7 mouse cellular contexts compared by ENCODE assay signal in the genomic region with DNA sequence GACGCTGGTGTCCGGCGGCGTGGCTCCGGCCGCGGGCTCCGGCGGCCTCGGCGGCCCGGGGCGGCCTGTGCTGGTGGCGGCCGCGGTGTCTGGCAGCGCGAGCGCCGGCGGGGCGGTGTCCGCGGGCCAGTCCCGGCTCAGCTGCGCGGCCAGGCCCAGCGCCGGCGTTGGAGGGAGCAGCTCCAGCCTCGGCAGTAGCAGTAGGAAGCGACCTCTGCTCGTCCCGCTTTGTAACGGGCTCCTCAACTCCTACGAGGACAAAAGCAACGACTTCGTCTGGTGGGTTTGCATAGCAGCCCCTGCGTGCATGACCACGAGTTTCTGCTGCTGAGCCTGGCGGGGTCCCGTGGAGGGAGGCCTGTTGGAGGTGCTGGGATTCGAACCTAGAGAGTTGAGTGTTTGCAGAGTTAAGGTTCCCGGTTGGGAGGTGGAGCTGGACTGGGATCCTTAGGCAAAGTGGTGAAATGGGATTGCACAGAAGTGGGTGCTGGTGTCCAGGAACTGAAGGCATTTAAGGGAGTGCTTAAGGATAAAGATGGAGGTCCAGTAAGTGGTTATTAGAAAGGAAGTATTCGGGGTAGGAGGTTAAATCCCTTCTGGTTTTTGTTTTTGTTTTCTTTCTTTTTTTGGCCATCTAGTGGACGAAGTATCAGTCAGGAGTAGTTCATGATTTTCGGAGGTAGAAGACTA. TPM values are rescaled to one million over a fixed set of nuclear protein-coding genes. Genes with fewer than 3 reads are reported as not detected.
A peak's percentile ranks its signal among the peaks of the same experiment; 100 is the strongest.
DNase-seq lines count a peak whose midpoint lies in the region; ATAC-seq lines count a peak whose summit lies in the region.
"Not testable (repeated sequence)": the region's sequence is repeated elsewhere in the genome, so short reads cannot be mapped to it uniquely, and the experiment has no call there.

No protein-coding gene starts in this region.

- under 1% methylated on average over 28 of the region's 47 CpGs for WGBS in intestine, embryonic 14.5 days
- WGBS in limb, embryonic 12.5 days = under 1% methylated on average over 30 of the region's 47 CpGs
- WGBS in midbrain, embryonic 11.5 days = under 1% methylated on average over 27 of the region's 47 CpGs

- not testable (repeated sequence) for H3K27me3 ChIP-seq in intestine, embryonic 14.5 days (replicated peaks; ENCODE audit: control insufficient read depth, insufficient read depth, low read length); limb, embryonic 12.5 days; midbrain, embryonic 11.5 days (ENCODE audit: control insufficient read depth, insufficient read depth, low read length)

- H3K4me1 ChIP-seq in intestine, embryonic 14.5 days (replicated peaks; ENCODE audit: control insufficient read depth, insufficient read depth, low read length) = peaks cover 12% of the 10 kb centered on the region; the same call in 1 of the 2 replicates
- H3K4me1 ChIP-seq in limb, embryonic 12.5 days (replicated peaks) = peaks cover 16% of the 10 kb centered on the region
- H3K4me1 ChIP-seq in midbrain, embryonic 11.5 days (ENCODE audit: control insufficient read depth, insufficient read depth, low read length) = not testable (repeated sequence)

- H3K9me3 ChIP-seq in intestine, embryonic 14.5 days (ENCODE audit: control insufficient read depth, low read length); limb, embryonic 12.5 days; midbrain, embryonic 11.5 days (ENCODE audit: control insufficient read depth, low read length): not testable (repeated sequence)

- peak overlapping the region; percentile 68 for H3K9ac ChIP-seq in intestine, embryonic 14.5 days (ENCODE audit: low read length)
- peak overlapping the region; percentile 86 for H3K9ac ChIP-seq in limb, embryonic 12.5 days (replicated peaks)
- H3K9ac ChIP-seq in midbrain, embryonic 11.5 days (ENCODE audit: low read length) = peak overlapping the region; percentile 61

- H3K36me3 ChIP-seq in intestine, embryonic 14.5 days (ENCODE audit: control insufficient read depth, insufficient read depth, low read length); limb, embryonic 12.5 days; midbrain, embryonic 11.5 days (ENCODE audit: control insufficient read depth, insufficient read depth, low read length): not testable (repeated sequence)

- H3K4me3 ChIP-seq in intestine, embryonic 14.5 days (ENCODE audit: low read depth, low read length) = peak overlapping the region; percentile 58
- peak overlapping the region; percentile 71 for H3K4me3 ChIP-seq in limb, embryonic 12.5 days (replicated peaks)
- H3K4me3 ChIP-seq in midbrain, embryonic 11.5 days (ENCODE audit: low read depth, low read length) = peak overlapping the region; percentile 43

- not testable (repeated sequence) for H3K27ac ChIP-seq in intestine, embryonic 14.5 days (ENCODE audit: low read depth); midbrain, embryonic 11.5 days (ENCODE audit: low read depth, low read length)
- H3K27ac ChIP-seq in limb, embryonic 12.5 days = peak overlapping the region; percentile 92

- peak; percentile 22 for ATAC-seq in activated CD4-positive, CD25-positive, alpha-beta regulatory T cell, adult 4 months
- ATAC-seq in granulocyte monocyte progenitor cell, adult 5-6 weeks (replicated peaks; ENCODE audit: poor library complexity, severe bottlenecking) = peak; percentile 17
- peak; percentile 71 for ATAC-seq in intestine, embryonic 14.5 days (replicated peaks; ENCODE audit: low FRiP score, low TSS enrichment, low read depth)
- peak; percentile 49 for ATAC-seq in limb, embryonic 12.5 days (ENCODE audit: insufficient number of reproducible peaks, insufficient read depth, low FRiP score, low TSS enrichment, low read depth)
- ATAC-seq in midbrain, embryonic 11.5 days (ENCODE audit: low FRiP score) = peak; percentile 72

- DNase-seq in embryo, embryonic 10 days (ENCODE audit: low spot score) = peak; percentile 31
- DNase-seq in intestine, embryonic 14.5 days (ENCODE audit: low spot score) = peak; percentile 78
- peak; percentile 94 for DNase-seq in midbrain, embryonic 11.5 days (ENCODE audit: low spot score, missing footprints)
- peak; percentile 26 to 27 for DNase-seq in spleen, adult 18-20 months

- H3K4me2 ChIP-seq in intestine, embryonic 14.5 days (ENCODE audit: low read length) = peak overlapping the region; percentile 66
- peak overlapping the region; percentile 66 for H3K4me2 ChIP-seq in limb, embryonic 12.5 days
- H3K4me2 ChIP-seq in midbrain, embryonic 11.5 days = peak overlapping the region; percentile 56

RNA-seq across cellular contexts. Expression of a gene that starts 0.6 kb away (rescaled TPM):
- 10 to 100 TPM; 15.6 to 19.7 TPM for polyA plus RNA-seq in activated CD4-positive, CD25-positive, alpha-beta regulatory T cell, adult 4 months (2017; shearing (Covaris generic))
- 81.8 and 118 TPM in 2 replicates for total RNA-seq in granulocyte monocyte progenitor cell, adult 5-6 weeks (2014; fragmentation: Nextera tagmentation)
- total RNA-seq in granulocyte monocyte progenitor cell, adult 5-6 weeks (2017) = 137 and 141 TPM in 2 replicates
- polyA plus RNA-seq in intestine, embryonic 14.5 days (2014; fragmentation: Nextera tagmentation; extraction: Ambion mirVana) = 28.4 and 32.7 TPM in 2 replicates
- 107 and 144 TPM in 2 replicates for polyA plus RNA-seq in limb, embryonic 12.5 days (2016; fragmentation: Nextera tagmentation; extraction: Ambion mirVana)
- polyA plus RNA-seq in midbrain, embryonic 11.5 days (2014; fragmentation: Nextera tagmentation; extraction: Ambion mirVana) = 102 and 126 TPM in 2 replicates

Comparison
In these comparisons a context has a peak if more than half of its experiments do, and no peak if none do; other contexts are left out.
1. ATAC-seq: peak in every context shown above with its lines; median percentile 72 in midbrain, embryonic 11.5 days; 71 in intestine, embryonic 14.5 days; 49 in limb, embryonic 12.5 days; 22 in activated CD4-positive, CD25-positive, alpha-beta regulatory T cell, adult 4 months; 17 in granulocyte monocyte progenitor cell, adult 5-6 weeks.
2. DNase-seq: peak in every context shown above with its lines; median percentile 94 in midbrain, embryonic 11.5 days; 78 in intestine, embryonic 14.5 days; 31 in embryo, embryonic 10 days; 26 in spleen, adult 18-20 months.